9 mouse cellular contexts compared by ENCODE assay signal in genomic region chr10:102444912-102445556, GRCm38 (mm10). TPM values are rescaled to one million over a fixed set of nuclear protein-coding genes. Genes with fewer than 3 reads are reported as not detected.
DNase-seq lines count a peak whose midpoint lies in the region; ATAC-seq lines count a peak whose summit lies in the region.
"Had no signal": no experiment of that assay in that cellular context is flagged by ENCODE, and none has a peak within 500 bp of the region (broad histone marks: within the 10 kb centered on the region; RNA-seq: fewer than 3 reads in every experiment).

No protein-coding gene starts in this region.

- no peak overlapping the region for H3K4me3 ChIP-seq in kidney, embryonic 15.5 days (replicated peaks)
- H3K4me3 ChIP-seq in midbrain, embryonic 16.5 days (ENCODE audit: low read depth, low read length) = no peak overlapping the region
- H3K4me3 ChIP-seq: megakaryocyte, embryonic 14.5 days had no signal

- peak; percentile 64; the same call in 1 of the 2 replicates for ATAC-seq in kidney, embryonic 15.5 days (replicated peaks; ENCODE audit: low FRiP score)
- ATAC-seq in granulocyte monocyte progenitor cell, adult 5-6 weeks (replicated peaks; ENCODE audit: poor library complexity, severe bottlenecking) = peak; percentile 50; the same call in 1 of the 2 replicates
- ATAC-seq in midbrain, embryonic 16.5 days = peak; percentile 76
- ATAC-seq in erythroblast, adult 5-6 weeks (replicated peaks; ENCODE audit: low FRiP score, poor library complexity, severe bottlenecking) = no peak

- 27% methylated on average over 2 of the region's 2 CpGs for WGBS in kidney, embryonic 15.5 days
- WGBS in midbrain, embryonic 16.5 days = 19% methylated on average over 2 of the region's 2 CpGs

- no peak for DNase-seq in kidney, adult 18-20 months
- DNase-seq in MN1 (ENCODE audit: low spot score) = peak; percentile 39
- DNase-seq in cerebellum, postnatal 25 days = no peak
- DNase-seq in kidney, postnatal 36 days = no peak

- H3K4me1 ChIP-seq in kidney, embryonic 15.5 days = no peaks in the 10 kb centered on the region
- no peaks in the 10 kb centered on the region for H3K4me1 ChIP-seq in midbrain, embryonic 16.5 days (ENCODE audit: control insufficient read depth, insufficient read depth, low read length)

- H3K27me3 ChIP-seq in kidney, embryonic 15.5 days = no peaks in the 10 kb centered on the region
- H3K27me3 ChIP-seq in midbrain, embryonic 16.5 days (ENCODE audit: control insufficient read depth, insufficient read depth, low read depth, low read length) = no peaks in the 10 kb centered on the region
- H3K27me3 ChIP-seq: megakaryocyte, embryonic 14.5 days had no signal

- no peak overlapping the region for H3K9ac ChIP-seq in kidney, embryonic 15.5 days
- H3K9ac ChIP-seq in midbrain, embryonic 16.5 days (ENCODE audit: low read depth, low read length) = no peak overlapping the region

- H3K36me3 ChIP-seq in kidney, embryonic 15.5 days = no peaks in the 10 kb centered on the region
- H3K36me3 ChIP-seq in midbrain, embryonic 16.5 days (ENCODE audit: control insufficient read depth, insufficient read depth, low read length) = no peaks in the 10 kb centered on the region

- no peak overlapping the region for H3K27ac ChIP-seq in kidney, embryonic 15.5 days
- no peak overlapping the region for H3K27ac ChIP-seq in midbrain, embryonic 16.5 days (ENCODE audit: low read length)

- no peak overlapping the region for H3K4me2 ChIP-seq in kidney, embryonic 15.5 days
- no peak overlapping the region for H3K4me2 ChIP-seq in midbrain, embryonic 16.5 days (ENCODE audit: low read length)

- H3K9me3 ChIP-seq in kidney, embryonic 15.5 days (replicated peaks) = no peaks in the 10 kb centered on the region
- no peaks in the 10 kb centered on the region for H3K9me3 ChIP-seq in midbrain, embryonic 16.5 days (replicated peaks; ENCODE audit: control insufficient read depth, low read length, poor library complexity, severe bottlenecking)
- H3K9me3 ChIP-seq: megakaryocyte, embryonic 14.5 days had no signal

RNA-seq across cellular contexts. Expression of gene Nts, which starts 45.3 kb away (rescaled TPM):
- 8.8 and 13.1 TPM in 2 replicates for polyA plus RNA-seq in kidney, embryonic 15.5 days (2015; fragmentation: Nextera tagmentation; extraction: Ambion mirVana)
- total RNA-seq in granulocyte monocyte progenitor cell, adult 5-6 weeks (2014; fragmentation: Nextera tagmentation) = not detected in 2 replicates
- total RNA-seq in granulocyte monocyte progenitor cell, adult 5-6 weeks (2017) = not detected in 2 replicates
- 16.0 and 18.2 TPM in 2 replicates for polyA plus RNA-seq in midbrain, embryonic 16.5 days (2015; fragmentation: Nextera tagmentation; extraction: Ambion mirVana)
- not detected in 2 replicates for total RNA-seq in erythroblast, adult 5-6 weeks (2015; ENCODE audit: low replicate concordance)
- not detected in 2 replicates for total RNA-seq in erythroblast, adult 5-6 weeks (2017; ENCODE audit: low replicate concordance)
